8 mouse cellular contexts compared by ENCODE assay signal in genomic region chr16:30171381-30172079, GRCm38 (mm10).
DNase-seq lines count a peak whose midpoint lies in the region; ATAC-seq and TF ChIP-seq lines count a peak whose summit lies in the region.

No protein-coding gene starts in this region.

- no peak for TF ChIP-seq CTCF in ES-Bruce4 (IDR thresholded peaks at IDR 0.05; ENCODE audit: low read depth, low read length)

- H3K36me3 ChIP-seq in ES-Bruce4 (ENCODE audit: control insufficient read depth, insufficient read depth, low read length, poor library complexity, severe bottlenecking), result no peaks in the 10 kb centered on the region
- H3K36me3 ChIP-seq in heart, embryonic 10.5 days, result no peaks in the 10 kb centered on the region
- H3K36me3 ChIP-seq in liver, embryonic 12.5 days, result no peaks in the 10 kb centered on the region
- H3K36me3 ChIP-seq in stomach, embryonic 15.5 days, result no peaks in the 10 kb centered on the region

- peaks cover 8% of the 10 kb centered on the region for H3K4me1 ChIP-seq in ES-Bruce4 (ENCODE audit: control insufficient read depth, insufficient read depth, low read length)
- H3K4me1 ChIP-seq in heart, embryonic 10.5 days, result peaks cover 31% of the 10 kb centered on the region
- peaks cover 37% of the 10 kb centered on the region for H3K4me1 ChIP-seq in liver, embryonic 12.5 days
- H3K4me1 ChIP-seq in stomach, embryonic 15.5 days, result peaks cover 41% of the 10 kb centered on the region

- 74% methylated on average over 24 of the region's 24 CpGs for WGBS in heart, embryonic 10.5 days
- WGBS in liver, embryonic 12.5 days (ENCODE audit: insufficient replicate concordance), result 61% methylated on average over 24 of the region's 24 CpGs
- 48% methylated on average over 24 of the region's 24 CpGs for WGBS in stomach, embryonic 15.5 days

- no peak for ATAC-seq in liver, embryonic 12.5 days
- ATAC-seq in stomach, embryonic 15.5 days (ENCODE audit: insufficient read depth, low FRiP score, low read depth), result peak; percentile 28; the same call in 1 of the 2 replicates

- H3K4me3 ChIP-seq in ES-Bruce4 (ENCODE audit: low read depth, low read length), result no peak overlapping the region
- no peak overlapping the region for H3K4me3 ChIP-seq in heart, embryonic 10.5 days
- H3K4me3 ChIP-seq in liver, embryonic 12.5 days, result no peak overlapping the region
- H3K4me3 ChIP-seq in stomach, embryonic 15.5 days (replicated peaks), result no peak overlapping the region

- H3K9me3 ChIP-seq in ES-Bruce4 (replicated peaks; ENCODE audit: control insufficient read depth, insufficient read depth, low read length, poor library complexity, severe bottlenecking), result no peaks in the 10 kb centered on the region
- H3K9me3 ChIP-seq in heart, embryonic 10.5 days, result no peaks in the 10 kb centered on the region
- H3K9me3 ChIP-seq in liver, embryonic 12.5 days (replicated peaks), result no peaks in the 10 kb centered on the region
- no peaks in the 10 kb centered on the region for H3K9me3 ChIP-seq in stomach, embryonic 15.5 days

- no peak for TF ChIP-seq POLR2A in ES-Bruce4 (IDR thresholded peaks at IDR 0.05; ENCODE audit: insufficient read depth, low read length)

- TF ChIP-seq EP300 in ES-Bruce4 (IDR thresholded peaks at IDR 0.05; ENCODE audit: insufficient read depth, low read depth, low read length), result peak; percentile 55; the same call in 1 of the 2 replicates

- no peaks in the 10 kb centered on the region for H3K27me3 ChIP-seq in ES-Bruce4 (ENCODE audit: control insufficient read depth, insufficient read depth, low read length, poor library complexity, severe bottlenecking)
- H3K27me3 ChIP-seq in heart, embryonic 10.5 days (ENCODE audit: insufficient read depth, poor library complexity, severe bottlenecking), result peaks cover 26% of the 10 kb centered on the region; the same call in 1 of the 2 replicates
- no peaks in the 10 kb centered on the region; the same call in 1 of the 2 replicates for H3K27me3 ChIP-seq in liver, embryonic 12.5 days (replicated peaks)
- no peaks in the 10 kb centered on the region for H3K27me3 ChIP-seq in stomach, embryonic 15.5 days (replicated peaks)

- DNase-seq in layer of hippocampus, adult 11-12 months (ENCODE audit: low spot score), result peak; percentile 38
- DNase-seq in layer of hippocampus, adult 8-10 months (ENCODE audit: low spot score in 2 of 2), result no peak
- peak; percentile 84 to 86 for DNase-seq in cerebellum, postnatal 10 days
- DNase-seq in heart, embryonic 10.5 days (ENCODE audit: low spot score), result no peak
- DNase-seq in adrenal gland, postnatal 14 days, result no peak

- peak overlapping the region; percentile 35 for H3K27ac ChIP-seq in ES-Bruce4 (ENCODE audit: insufficient read depth, low read length)
- H3K27ac ChIP-seq in heart, embryonic 10.5 days, result peak overlapping the region; percentile 32; the same call in 1 of the 2 replicates
- peak overlapping the region; percentile 36; the same call in 1 of the 2 replicates for H3K27ac ChIP-seq in liver, embryonic 12.5 days
- peak overlapping the region; percentile 83 for H3K27ac ChIP-seq in stomach, embryonic 15.5 days

- no peak overlapping the region for H3K4me2 ChIP-seq in liver, embryonic 12.5 days
- peak overlapping the region; percentile 16; the same call in 1 of the 2 replicates for H3K4me2 ChIP-seq in stomach, embryonic 15.5 days

- H3K9ac ChIP-seq in ES-Bruce4 (ENCODE audit: low read depth, poor library complexity, severe bottlenecking), result no peak overlapping the region
- no peak overlapping the region for H3K9ac ChIP-seq in liver, embryonic 12.5 days
- no peak overlapping the region for H3K9ac ChIP-seq in stomach, embryonic 15.5 days

Comparison
In these comparisons a context has a peak if more than half of its experiments do, and no peak if none do; other contexts are left out.
1. DNase-seq: peak in layer of hippocampus, adult 11-12 months (single experiment) and cerebellum, postnatal 10 days (2 of 2); none in layer of hippocampus, adult 8-10 months (0 of 2), heart, embryonic 10.5 days (single experiment) and adrenal gland, postnatal 14 days (single experiment).
2. H3K27ac ChIP-seq: peak in every context shown above with its lines; median percentile 83 in stomach, embryonic 15.5 days; 36 in liver, embryonic 12.5 days; 35 in ES-Bruce4; 32 in heart, embryonic 10.5 days.